Mouse (Mus musculus) ES-E14 (cell line): ENCODE results near the gene Bst2.

Source experiments
- CHD2 ChIP-seq: IDR thresholded peaks from 2 replicates; pipeline ENCODE4 v1.6.1; 2014; ENCODE audit warnings: mild to moderate bottlenecking, low read depth, low read length, inconsistent platforms
- HCFC1 ChIP-seq: IDR thresholded peaks from 2 replicates; pipeline ENCODE4 v1.6.1; 2012; ENCODE audit warnings: low read length, inconsistent platforms, borderline replicate concordance; ENCODE audit not compliant: insufficient read depth
- MAFK ChIP-seq: IDR thresholded peaks from 2 replicates; pipeline ENCODE4 v1.6.1; 2014; ENCODE audit warnings: mild to moderate bottlenecking, low read depth, low read length, inconsistent platforms; ENCODE audit not compliant: insufficient read depth
- ZC3H11A ChIP-seq: IDR thresholded peaks from 2 replicates; pipeline ENCODE4 v1.6.1; 2012; ENCODE audit warnings: low read depth, mild to moderate bottlenecking, inconsistent platforms, low read length, borderline replicate concordance
- ZNF384 ChIP-seq: IDR thresholded peaks from 2 replicates; pipeline ENCODE4 v1.6.1; 2012; ENCODE audit warnings: low read depth, low read length, inconsistent platforms

- TF ChIP-seq MAFK (no peak), ZC3H11A (no peak), HCFC1 (no peak), CHD2 (no peak), ZNF384 (no peak)
Observed at GRCm38 (mm10) chr8:71543755-71544154, 6.5 kb upstream of the Bst2 start.
